Comparison of ENCODE assay signal across 32 mouse cellular contexts in genomic region chr1:43783186-43783585, GRCm38 (mm10). TPM values are rescaled to one million over a fixed set of nuclear protein-coding genes. Genes with fewer than 3 reads are reported as not detected.
A peak's percentile ranks its signal among the peaks of the same experiment; 100 is the strongest.
DNase-seq lines count a peak whose midpoint lies in the region; ATAC-seq and TF ChIP-seq lines count a peak whose summit lies in the region.
"Had no signal": no experiment of that assay in that cellular context is flagged by ENCODE, and none has a peak within 500 bp of the region (broad histone marks: within the 10 kb centered on the region; RNA-seq: fewer than 3 reads in every experiment).

No protein-coding gene starts in this region.

- H3K27ac ChIP-seq in forebrain, embryonic 11.5 days (ENCODE audit: low read depth, low read length), result no peak overlapping the region
- no peak overlapping the region for H3K27ac ChIP-seq in forebrain, embryonic 14.5 days (ENCODE audit: low read depth, low read length)
- peak overlapping the region; percentile 59 for H3K27ac ChIP-seq in left cerebral cortex, adult 2 months
- no peak overlapping the region for H3K27ac ChIP-seq in lung, postnatal 0 days (ENCODE audit: low read length)
- peak overlapping the region; percentile 84 for H3K27ac ChIP-seq in stomach, postnatal 0 days (replicated peaks)
- H3K27ac ChIP-seq: embryonic facial prominence, embryonic 13.5 days; forebrain, embryonic 12.5 days; heart, adult 2 months; heart, embryonic 15.5 days; hindbrain, embryonic 10.5 days; hindbrain, embryonic 13.5 days had no signal

- ATAC-seq in forebrain, embryonic 11.5 days (replicated peaks; ENCODE audit: low FRiP score), result no peak
- ATAC-seq in forebrain, embryonic 14.5 days, result no peak
- peak; percentile 54; the same call in 1 of the 2 replicates for ATAC-seq in lung, postnatal 0 days
- ATAC-seq in stomach, postnatal 0 days (ENCODE audit: low FRiP score, low TSS enrichment), result no peak
- ATAC-seq: forebrain, embryonic 16.5 days; hindbrain, embryonic 16.5 days; Patski had no signal

- no peak overlapping the region for H3K4me3 ChIP-seq in forebrain, embryonic 11.5 days (ENCODE audit: low read depth, low read length)
- no peak overlapping the region for H3K4me3 ChIP-seq in forebrain, embryonic 14.5 days (ENCODE audit: low read depth, low read length)
- no peak overlapping the region for H3K4me3 ChIP-seq in left cerebral cortex, adult 2 months
- no peak overlapping the region for H3K4me3 ChIP-seq in lung, postnatal 0 days (ENCODE audit: low read depth, low read length)
- H3K4me3 ChIP-seq in stomach, postnatal 0 days (ENCODE audit: low read depth, low read length), result no peak overlapping the region
- H3K4me3 ChIP-seq: embryonic facial prominence, embryonic 13.5 days; forebrain, embryonic 12.5 days; heart, adult 2 months; heart, embryonic 12.5 days; heart, embryonic 15.5 days; hindbrain, embryonic 10.5 days; hindbrain, embryonic 13.5 days had no signal

- intact Hi-C loops in left cerebral cortex, adult 2 months (cut with DNase I), result no loop called here
- intact Hi-C loops in left cerebral cortex, postnatal 14 days (cut with DNase I), result no loop called here

- H3K9ac ChIP-seq in forebrain, embryonic 11.5 days (ENCODE audit: low read length), result no peak overlapping the region
- H3K9ac ChIP-seq in forebrain, embryonic 14.5 days (ENCODE audit: low read length), result no peak overlapping the region
- H3K9ac ChIP-seq in lung, postnatal 0 days (replicated peaks; ENCODE audit: low read depth), result no peak overlapping the region
- H3K9ac ChIP-seq in stomach, postnatal 0 days (ENCODE audit: low read length), result no peak overlapping the region
- H3K9ac ChIP-seq: embryonic facial prominence, embryonic 13.5 days; forebrain, embryonic 12.5 days; heart, embryonic 12.5 days; heart, embryonic 15.5 days; hindbrain, embryonic 13.5 days had no signal

- no peaks in the 10 kb centered on the region for H3K9me3 ChIP-seq in forebrain, embryonic 11.5 days (ENCODE audit: control insufficient read depth, low read length)
- no peaks in the 10 kb centered on the region for H3K9me3 ChIP-seq in forebrain, embryonic 14.5 days (replicated peaks; ENCODE audit: control insufficient read depth, low read length)
- H3K9me3 ChIP-seq in lung, postnatal 0 days (ENCODE audit: low read length), result no peaks in the 10 kb centered on the region
- no peaks in the 10 kb centered on the region for H3K9me3 ChIP-seq in stomach, postnatal 0 days (ENCODE audit: control insufficient read depth, low read length)
- H3K9me3 ChIP-seq: embryonic facial prominence, embryonic 13.5 days; forebrain, embryonic 12.5 days; G1E; heart, embryonic 12.5 days; heart, embryonic 15.5 days; hindbrain, embryonic 10.5 days; hindbrain, embryonic 13.5 days had no signal

- H3K4me1 ChIP-seq in forebrain, embryonic 11.5 days (replicated peaks; ENCODE audit: control insufficient read depth, insufficient read depth, low read length), result no peaks in the 10 kb centered on the region
- no peaks in the 10 kb centered on the region for H3K4me1 ChIP-seq in forebrain, embryonic 14.5 days (ENCODE audit: control insufficient read depth, insufficient read depth, low read length)
- no peaks in the 10 kb centered on the region for H3K4me1 ChIP-seq in lung, postnatal 0 days (ENCODE audit: insufficient read depth, low read depth, low read length)
- no peaks in the 10 kb centered on the region for H3K4me1 ChIP-seq in stomach, postnatal 0 days (replicated peaks; ENCODE audit: control insufficient read depth, insufficient read depth)
- H3K4me1 ChIP-seq: forebrain, embryonic 12.5 days; hindbrain, embryonic 10.5 days had no signal

- H3K4me2 ChIP-seq in forebrain, embryonic 11.5 days (ENCODE audit: low read depth, low read length, severe bottlenecking), result no peak overlapping the region
- H3K4me2 ChIP-seq in forebrain, embryonic 14.5 days (ENCODE audit: low read length), result no peak overlapping the region
- no peak overlapping the region for H3K4me2 ChIP-seq in lung, postnatal 0 days (replicated peaks; ENCODE audit: low read depth, low read length)
- H3K4me2 ChIP-seq in stomach, postnatal 0 days (replicated peaks; ENCODE audit: low read depth), result no peak overlapping the region
- H3K4me2 ChIP-seq: embryonic facial prominence, embryonic 13.5 days; forebrain, embryonic 12.5 days; heart, embryonic 12.5 days; heart, embryonic 15.5 days; hindbrain, embryonic 13.5 days had no signal

- TF ChIP-seq CTCF in left cerebral cortex, adult 2 months (IDR thresholded peaks at IDR 0.05), result no peak
- no peak for TF ChIP-seq CTCF in lung, postnatal 0 days (IDR thresholded peaks at IDR 0.05)
- TF ChIP-seq CTCF in stomach, postnatal 0 days (IDR thresholded peaks at IDR 0.05; ENCODE audit: low read depth), result no peak

- 71% methylated on average over 3 of the region's 3 CpGs for WGBS in forebrain, embryonic 11.5 days
- WGBS in forebrain, embryonic 14.5 days, result 73% methylated on average over 3 of the region's 3 CpGs
- WGBS in lung, postnatal 0 days, result 73% methylated on average over 3 of the region's 3 CpGs
- WGBS in stomach, postnatal 0 days, result 41% methylated on average over 3 of the region's 3 CpGs

- H3K27me3 ChIP-seq in forebrain, embryonic 11.5 days (ENCODE audit: control insufficient read depth, insufficient read depth, low read length), result no peaks in the 10 kb centered on the region
- H3K27me3 ChIP-seq in forebrain, embryonic 14.5 days (replicated peaks; ENCODE audit: control insufficient read depth, insufficient read depth, low read length), result no peaks in the 10 kb centered on the region
- H3K27me3 ChIP-seq in lung, postnatal 0 days (replicated peaks; ENCODE audit: insufficient read depth, low read length), result no peaks in the 10 kb centered on the region
- no peaks in the 10 kb centered on the region for H3K27me3 ChIP-seq in stomach, postnatal 0 days (ENCODE audit: control insufficient read depth, insufficient read depth, low read length)
- H3K27me3 ChIP-seq: CH12.LX; embryonic facial prominence, embryonic 13.5 days; forebrain, embryonic 12.5 days; heart, embryonic 12.5 days; heart, embryonic 15.5 days; hindbrain, embryonic 13.5 days; Patski had no signal

- H3K36me3 ChIP-seq in forebrain, embryonic 11.5 days (ENCODE audit: control insufficient read depth, insufficient read depth, low read length), result no peaks in the 10 kb centered on the region; the same call in 1 of the 2 replicates
- peaks cover 10% of the 10 kb centered on the region for H3K36me3 ChIP-seq in forebrain, embryonic 14.5 days (ENCODE audit: control insufficient read depth, insufficient read depth, low read length)
- H3K36me3 ChIP-seq in lung, postnatal 0 days (ENCODE audit: insufficient read depth, low read length), result no peaks in the 10 kb centered on the region
- peaks cover 9% of the 10 kb centered on the region; the same call in 1 of the 2 replicates for H3K36me3 ChIP-seq in stomach, postnatal 0 days (ENCODE audit: control insufficient read depth, insufficient read depth, low read length)

- peak; percentile 15 for DNase-seq in forebrain, embryonic 11.5 days (ENCODE audit: low spot score)
- no peak for DNase-seq in forebrain, embryonic 14.5 days (ENCODE audit: low spot score)
- DNase-seq in left cerebral cortex, adult 2 months (ENCODE audit: extremely low spot score in 1 of 2, low spot score in 2 of 2), result no peak
- DNase-seq in left cerebral cortex, postnatal 14 days (ENCODE audit: low spot score in 2 of 2), result no peak
- DNase-seq in lung, postnatal 0 days (ENCODE audit: low spot score), result no peak
- DNase-seq in lung, postnatal 25 days (ENCODE audit: low spot score), result no peak
- DNase-seq in stomach, postnatal 0 days (ENCODE audit: low spot score), result no peak
- DNase-seq in right cerebral cortex, adult 2 months (ENCODE audit: low spot score in 2 of 2), result no peak
- DNase-seq: adrenal gland, postnatal 10 days; adrenal gland, postnatal 36 days; B cell, adult 2 months; cerebellum, adult 18-20 months; cerebellum, adult 9-11 months; cerebellum, postnatal 25 days; gastrocnemius, postnatal 10 days; gastrocnemius, postnatal 36 days; heart, adult 2 months; heart, postnatal 10 days; heart, postnatal 36 days had no signal

- TF ChIP-seq EP300 in lung, postnatal 0 days (IDR thresholded peaks at IDR 0.05), result no peak
- no peak for TF ChIP-seq EP300 in stomach, postnatal 0 days (optimal IDR thresholded peaks at IDR 0.05)

RNA-seq across cellular contexts. Expression of gene Uxs1, which starts 44.4 kb away (rescaled TPM):
- polyA plus RNA-seq in forebrain, embryonic 11.5 days (2014; fragmentation: Nextera tagmentation; extraction: Ambion mirVana), result 21.1 and 22.0 TPM in 2 replicates
- 14.1 and 18.5 TPM in 2 replicates for polyA plus RNA-seq in forebrain, embryonic 14.5 days (2014; fragmentation: Nextera tagmentation; extraction: Ambion mirVana)
- total RNA-seq in left cerebral cortex, adult 2 months (2021), result 10 to 100 TPM; 54.8 to 61.5 TPM
- total RNA-seq in left cerebral cortex, postnatal 14 days (2021), result 10 to 100 TPM; 36.3 to 38.2 TPM
- 17.7 and 18.5 TPM in 2 replicates for polyA plus RNA-seq in lung, postnatal 0 days (2015; fragmentation: Nextera tagmentation; extraction: Ambion mirVana)
- 20.0 and 20.2 TPM in 2 replicates for polyA plus RNA-seq in stomach, postnatal 0 days (2015; fragmentation: Nextera tagmentation; extraction: Ambion mirVana)

RNA-seq across cellular contexts. Expression of gene 1500015O10Rik, which starts 52.8 kb away (rescaled TPM):
- 0.61 and 0.79 TPM in 2 replicates for polyA plus RNA-seq in forebrain, embryonic 11.5 days (2014; fragmentation: Nextera tagmentation; extraction: Ambion mirVana)
- 29.5 and 31.8 TPM in 2 replicates for polyA plus RNA-seq in forebrain, embryonic 14.5 days (2014; fragmentation: Nextera tagmentation; extraction: Ambion mirVana)
- total RNA-seq in left cerebral cortex, adult 2 months (2021), result 1 to 10 TPM; 2.3 to 2.9 TPM
- 1 to 10 TPM; 5.0 to 5.5 TPM for total RNA-seq in left cerebral cortex, postnatal 14 days (2021)
- polyA plus RNA-seq in lung, postnatal 0 days (2015; fragmentation: Nextera tagmentation; extraction: Ambion mirVana), result 15.6 and 16.1 TPM in 2 replicates
- 15.5 and 16.6 TPM in 2 replicates for polyA plus RNA-seq in stomach, postnatal 0 days (2015; fragmentation: Nextera tagmentation; extraction: Ambion mirVana)
- total RNA-seq: CH12.LX; common myeloid progenitor, adult 5-6 weeks; granulocyte monocyte progenitor cell, adult 5-6 weeks had no signal
- polyA plus RNA-seq: G1E had no signal

Comparison
In these comparisons a context has a peak if more than half of its experiments do, and no peak if none do; other contexts are left out.
1. H3K27ac ChIP-seq: peak in left cerebral cortex, adult 2 months (single experiment) and stomach, postnatal 0 days (single experiment); none in forebrain, embryonic 11.5 days (single experiment), forebrain, embryonic 14.5 days (single experiment) and lung, postnatal 0 days (single experiment).